Mouse (Mus musculus): ENCODE data around the gene Gm42674.

GRCm38 (mm10) chr3:90631984-90632383 is 30.3 kb downstream of the Gm42674 start:
- no peak for TF ChIP-seq CTCF (IDR thresholded peaks at IDR 0.05; ENCODE audit: low read depth, low read length)
- TF ChIP-seq POLR2A (IDR thresholded peaks at IDR 0.05; ENCODE audit: extremely low read depth, insufficient read depth, low read length), result no peak

Measured in liver, adult 2 months (tissue).